Mouse (Mus musculus): Measurements from ENCODE around the gene Nkx2-3. TPM values are rescaled to one million over a fixed set of nuclear protein-coding genes. Genes with fewer than 3 reads are reported as not detected.

The Nkx2-3 gene
- polyA plus RNA-seq, 1 experiment from 2014 or later, result 2.4 TPM

DNA sequence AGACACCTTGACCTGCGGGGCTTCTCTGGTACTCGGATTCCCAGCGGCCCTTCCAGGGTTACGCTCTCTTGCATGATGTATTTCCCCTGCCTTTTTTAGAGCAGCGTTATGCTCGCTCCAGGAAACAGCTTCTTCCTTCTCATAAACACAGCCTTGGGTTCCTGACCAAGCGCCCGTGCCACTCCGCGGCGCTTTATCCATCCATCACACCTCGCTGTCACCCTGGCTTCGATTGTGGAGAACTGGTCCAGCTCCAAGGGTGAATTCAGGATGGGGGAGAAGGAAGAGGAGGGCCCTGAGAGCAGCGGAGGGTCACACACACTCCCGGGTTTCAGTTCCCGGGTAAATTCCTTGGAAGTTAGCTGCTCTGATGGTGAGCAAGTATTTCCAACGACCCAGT, 28.5 kb upstream of the Nkx2-3 start:
- DNase-seq (ENCODE audit: low spot score), result no peak
- no peak overlapping the region for H3K9ac ChIP-seq (ENCODE audit: low read depth, low read length)
- ATAC-seq (ENCODE audit: low read depth), result no peak
- H3K27me3 ChIP-seq (replicated peaks; ENCODE audit: control insufficient read depth, insufficient read depth, low read length), result peaks cover 86% of the 10 kb centered on the region
- H3K36me3 ChIP-seq (ENCODE audit: control insufficient read depth, insufficient read depth, low read length), result no peaks in the 10 kb centered on the region
- H3K27ac ChIP-seq (replicated peaks; ENCODE audit: low read depth, low read length), result no peak overlapping the region
- H3K4me3 ChIP-seq (ENCODE audit: low read depth, low read length), result no peak overlapping the region
- no peak overlapping the region for H3K4me2 ChIP-seq (ENCODE audit: low read depth, low read length)
- 3% methylated on average over 17 of the region's 17 CpGs for WGBS
- no peaks in the 10 kb centered on the region for H3K9me3 ChIP-seq (ENCODE audit: control insufficient read depth, low read length)
- H3K4me1 ChIP-seq (ENCODE audit: control insufficient read depth, insufficient read depth, low read length), result no peaks in the 10 kb centered on the region

DNA sequence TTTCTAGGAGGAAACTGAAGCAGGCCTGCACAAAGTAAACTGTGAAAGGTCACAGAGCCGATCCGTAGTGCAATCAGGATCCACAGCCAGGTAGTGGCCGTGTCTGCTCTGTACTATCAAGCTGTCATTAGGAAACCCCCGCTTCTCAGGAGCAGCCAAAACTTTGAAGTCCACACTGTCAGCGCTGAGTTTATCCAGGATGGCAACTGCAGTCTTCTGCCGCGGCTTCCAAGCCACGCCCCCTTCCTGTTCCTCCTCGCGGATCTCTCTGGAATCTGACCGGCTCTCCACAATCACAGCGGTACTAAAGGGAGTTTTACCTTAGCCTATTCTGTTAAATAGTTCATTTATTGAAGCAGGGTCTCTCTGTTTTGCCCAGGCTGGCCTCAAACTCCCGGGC, 27.3 kb upstream of the Nkx2-3 start:
- Histone ChIP-seq H3K4me1 (ENCODE audit: control insufficient read depth, insufficient read depth, low read length) (no peaks in the 10 kb centered on the region), H3K9ac (ENCODE audit: low read depth, low read length) (no peak overlapping the region), H3K4me2 (ENCODE audit: low read depth, low read length) (peak overlapping the region; percentile 27), H3K36me3 (ENCODE audit: control insufficient read depth, insufficient read depth, low read length) (no peaks in the 10 kb centered on the region), H3K4me3 (ENCODE audit: low read depth, low read length) (peak overlapping the region; percentile 7), H3K27ac (replicated peaks; ENCODE audit: low read depth, low read length) (no peak overlapping the region), H3K27me3 (replicated peaks; ENCODE audit: control insufficient read depth, insufficient read depth, low read length) (peaks cover 89% of the 10 kb centered on the region), H3K9me3 (ENCODE audit: control insufficient read depth, low read length) (no peaks in the 10 kb centered on the region)
- WGBS, result 3% methylated on average over 13 of the region's 13 CpGs
- ATAC-seq (ENCODE audit: low read depth) (no peak), DNase-seq (ENCODE audit: low spot score) (peak; percentile 49)

DNA sequence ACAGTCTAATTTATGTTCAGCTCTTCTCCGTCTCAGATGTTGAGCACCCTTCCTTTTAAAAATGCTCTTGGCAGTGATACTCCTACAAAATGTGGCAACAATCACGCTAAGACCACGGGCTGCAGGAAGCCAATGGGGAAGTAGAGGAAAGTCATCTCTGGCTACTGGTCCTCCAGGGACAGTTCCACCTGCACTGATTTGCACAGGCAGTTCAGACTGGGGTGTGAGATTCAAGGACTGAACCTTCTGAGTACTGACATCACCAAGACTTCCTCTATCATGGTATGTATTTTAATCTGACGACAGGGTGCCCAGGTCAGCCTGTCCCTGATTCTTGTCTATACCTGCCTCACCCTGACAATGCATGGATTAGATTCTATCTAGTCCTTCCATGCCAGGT, 20.1 kb upstream of the Nkx2-3 start:
- Histone ChIP-seq H3K4me3 (ENCODE audit: low read depth, low read length) (no peak overlapping the region), H3K9me3 (ENCODE audit: control insufficient read depth, low read length) (no peaks in the 10 kb centered on the region), H3K27ac (replicated peaks; ENCODE audit: low read depth, low read length) (no peak overlapping the region), H3K9ac (ENCODE audit: low read depth, low read length) (no peak overlapping the region), H3K4me2 (ENCODE audit: low read depth, low read length) (no peak overlapping the region), H3K36me3 (ENCODE audit: control insufficient read depth, insufficient read depth, low read length) (no peaks in the 10 kb centered on the region), H3K4me1 (ENCODE audit: control insufficient read depth, insufficient read depth, low read length) (no peaks in the 10 kb centered on the region), H3K27me3 (replicated peaks; ENCODE audit: control insufficient read depth, insufficient read depth, low read length) (peaks cover 88% of the 10 kb centered on the region)
- no peak for DNase-seq (ENCODE audit: low spot score)
- ATAC-seq (ENCODE audit: low read depth), result no peak
- WGBS, result 63% methylated on average over 4 of the region's 4 CpGs

DNA sequence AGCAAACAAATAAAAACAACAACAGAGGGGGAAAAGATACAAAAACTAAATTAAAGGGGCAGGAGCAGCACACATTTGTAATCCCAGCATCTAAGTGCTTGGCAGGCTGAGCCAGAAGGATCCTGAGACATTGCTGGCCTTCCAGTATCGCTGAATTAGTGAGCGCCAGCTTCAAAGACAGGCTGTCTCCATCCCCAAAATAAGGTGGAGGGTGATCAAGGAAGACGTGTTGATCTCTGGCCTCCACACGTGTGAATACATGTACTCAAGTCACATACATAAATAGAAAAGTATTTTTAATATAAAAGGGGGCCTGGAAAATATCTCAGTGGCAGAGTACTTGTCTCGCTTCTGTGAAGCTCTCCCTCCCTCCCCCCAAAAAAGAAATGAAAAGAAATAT, 15.1 kb upstream of the Nkx2-3 start:
- peaks cover 100% of the 10 kb centered on the region for H3K27me3 ChIP-seq (replicated peaks; ENCODE audit: control insufficient read depth, insufficient read depth, low read length)
- no peak for ATAC-seq (ENCODE audit: low read depth)
- H3K4me3 ChIP-seq (ENCODE audit: low read depth, low read length), result no peak overlapping the region
- no peak overlapping the region for H3K27ac ChIP-seq (replicated peaks; ENCODE audit: low read depth, low read length)
- H3K36me3 ChIP-seq (ENCODE audit: control insufficient read depth, insufficient read depth, low read length), result no peaks in the 10 kb centered on the region
- H3K9ac ChIP-seq (ENCODE audit: low read depth, low read length), result no peak overlapping the region
- no peaks in the 10 kb centered on the region for H3K4me1 ChIP-seq (ENCODE audit: control insufficient read depth, insufficient read depth, low read length)
- no peaks in the 10 kb centered on the region for H3K9me3 ChIP-seq (ENCODE audit: control insufficient read depth, low read length)
- H3K4me2 ChIP-seq (ENCODE audit: low read depth, low read length), result no peak overlapping the region
- DNase-seq (ENCODE audit: low spot score), result no peak
- WGBS, result 10% methylated on average over 5 of the region's 5 CpGs

DNA sequence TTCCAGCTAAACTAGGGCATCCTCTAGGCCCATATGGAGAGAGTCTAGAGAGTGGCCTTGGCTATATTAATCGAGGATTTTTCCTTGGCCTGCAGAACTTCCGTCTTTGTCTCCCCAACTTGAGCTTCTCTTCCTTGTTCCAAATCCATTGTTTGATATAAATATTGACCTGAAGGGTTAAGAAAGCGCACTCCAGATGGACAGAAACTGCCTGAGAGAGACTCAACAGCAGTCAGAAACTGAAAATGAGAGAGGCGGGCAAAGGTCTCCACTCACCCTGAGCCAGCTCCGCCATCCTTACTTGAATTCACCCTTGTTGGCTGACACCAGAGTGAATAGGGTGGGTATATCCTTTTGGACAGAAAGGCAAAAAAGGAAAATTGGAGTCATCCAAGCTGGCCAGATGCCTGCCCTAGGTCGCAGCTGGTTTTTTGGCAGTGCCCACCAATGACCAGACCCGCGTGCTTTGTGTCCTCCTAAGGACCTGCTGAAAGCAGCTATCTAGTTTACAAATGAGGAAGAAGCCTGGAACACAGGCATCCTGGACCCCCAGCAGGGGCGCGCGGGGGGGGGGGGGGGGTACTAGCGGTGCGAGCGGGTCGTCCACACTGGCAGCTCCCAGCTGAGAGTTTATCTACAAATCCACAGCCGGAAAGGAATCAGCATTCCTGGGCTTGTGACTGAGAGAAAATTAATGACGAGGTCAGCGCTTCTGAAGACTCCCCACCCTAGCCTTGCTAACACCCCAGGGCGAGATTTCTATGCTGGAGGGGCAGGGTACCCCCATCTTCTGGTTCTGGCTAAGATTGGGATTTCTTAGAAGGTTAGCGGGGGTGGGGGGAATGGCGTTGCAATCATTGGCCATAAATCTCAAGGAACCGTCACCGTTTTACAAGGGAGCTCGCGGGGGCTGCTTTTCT, 13.1 kb upstream of the Nkx2-3 start:
- no peak overlapping the region for H3K9ac ChIP-seq (ENCODE audit: low read depth, low read length)
- no peak overlapping the region for H3K27ac ChIP-seq (replicated peaks; ENCODE audit: low read depth, low read length)
- H3K9me3 ChIP-seq (ENCODE audit: control insufficient read depth, low read length), result no peaks in the 10 kb centered on the region
- 4% methylated on average over 22 of the region's 25 CpGs for WGBS
- H3K4me2 ChIP-seq (ENCODE audit: low read depth, low read length), result 0 out of 2 replicates have a peak overlapping the region, but pooled peaks have one; percentile 20
- no peaks in the 10 kb centered on the region for H3K4me1 ChIP-seq (ENCODE audit: control insufficient read depth, insufficient read depth, low read length)
- 0 out of 2 replicates have a peak overlapping the region, but pooled peaks have one; percentile 5 for H3K4me3 ChIP-seq (ENCODE audit: low read depth, low read length)
- DNase-seq (ENCODE audit: low spot score) (no peak), ATAC-seq (ENCODE audit: low read depth) (no peak)
- peaks cover 100% of the 10 kb centered on the region for H3K27me3 ChIP-seq (replicated peaks; ENCODE audit: control insufficient read depth, insufficient read depth, low read length)
- no peaks in the 10 kb centered on the region for H3K36me3 ChIP-seq (ENCODE audit: control insufficient read depth, insufficient read depth, low read length)

DNA sequence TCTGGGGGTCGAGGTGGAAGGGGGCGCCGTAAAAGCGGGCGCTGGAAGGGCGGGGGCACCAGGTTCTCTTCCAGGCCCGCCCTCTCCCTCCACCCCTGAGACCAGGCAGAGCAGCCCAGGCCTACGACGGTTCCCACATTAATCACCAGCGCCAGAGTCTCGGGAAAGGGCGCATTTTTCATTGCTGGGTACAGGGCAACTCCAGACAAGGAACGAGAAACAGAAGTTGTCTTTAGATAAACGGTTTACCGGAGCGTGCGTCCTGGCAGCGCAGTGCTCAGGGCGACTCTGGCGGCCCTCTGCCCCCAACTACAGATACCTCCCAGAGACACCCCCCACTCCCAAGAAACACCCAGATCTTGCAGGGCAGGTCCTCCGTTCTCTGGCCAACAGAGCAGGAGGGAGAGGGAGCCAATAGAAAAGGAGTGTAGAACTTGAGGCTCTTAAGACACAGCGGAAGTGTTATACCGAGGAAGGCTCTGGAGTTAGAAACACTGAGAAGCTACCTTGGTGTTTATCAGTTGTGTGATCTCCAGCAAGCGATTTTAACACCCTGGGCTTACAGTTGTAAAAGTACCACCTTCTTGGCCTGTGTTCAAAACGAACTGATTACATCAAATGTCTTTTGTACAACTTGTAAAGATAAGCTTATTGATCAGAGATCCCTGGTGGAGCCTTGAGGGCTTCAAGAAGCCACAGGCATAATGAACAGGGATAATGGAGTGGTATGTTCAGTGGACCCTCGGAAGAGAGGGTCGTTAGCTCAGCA, 12.2 kb upstream of the Nkx2-3 start:
- Histone ChIP-seq H3K4me2 (ENCODE audit: low read depth, low read length) (0 out of 2 replicates have a peak overlapping the region, but pooled peaks have one; percentile 20), H3K9me3 (ENCODE audit: control insufficient read depth, low read length) (no peaks in the 10 kb centered on the region), H3K27ac (replicated peaks; ENCODE audit: low read depth, low read length) (no peak overlapping the region), H3K4me3 (ENCODE audit: low read depth, low read length) (0 out of 2 replicates have a peak overlapping the region, but pooled peaks have one; percentile 5), H3K27me3 (replicated peaks; ENCODE audit: control insufficient read depth, insufficient read depth, low read length) (peaks cover 100% of the 10 kb centered on the region), H3K36me3 (ENCODE audit: control insufficient read depth, insufficient read depth, low read length) (no peaks in the 10 kb centered on the region), H3K9ac (ENCODE audit: low read depth, low read length) (no peak overlapping the region), H3K4me1 (ENCODE audit: control insufficient read depth, insufficient read depth, low read length) (no peaks in the 10 kb centered on the region)
- ATAC-seq (ENCODE audit: low read depth) (no peak), DNase-seq (ENCODE audit: low spot score) (no peak)
- under 1% methylated on average over 27 of the region's 27 CpGs for WGBS

DNA sequence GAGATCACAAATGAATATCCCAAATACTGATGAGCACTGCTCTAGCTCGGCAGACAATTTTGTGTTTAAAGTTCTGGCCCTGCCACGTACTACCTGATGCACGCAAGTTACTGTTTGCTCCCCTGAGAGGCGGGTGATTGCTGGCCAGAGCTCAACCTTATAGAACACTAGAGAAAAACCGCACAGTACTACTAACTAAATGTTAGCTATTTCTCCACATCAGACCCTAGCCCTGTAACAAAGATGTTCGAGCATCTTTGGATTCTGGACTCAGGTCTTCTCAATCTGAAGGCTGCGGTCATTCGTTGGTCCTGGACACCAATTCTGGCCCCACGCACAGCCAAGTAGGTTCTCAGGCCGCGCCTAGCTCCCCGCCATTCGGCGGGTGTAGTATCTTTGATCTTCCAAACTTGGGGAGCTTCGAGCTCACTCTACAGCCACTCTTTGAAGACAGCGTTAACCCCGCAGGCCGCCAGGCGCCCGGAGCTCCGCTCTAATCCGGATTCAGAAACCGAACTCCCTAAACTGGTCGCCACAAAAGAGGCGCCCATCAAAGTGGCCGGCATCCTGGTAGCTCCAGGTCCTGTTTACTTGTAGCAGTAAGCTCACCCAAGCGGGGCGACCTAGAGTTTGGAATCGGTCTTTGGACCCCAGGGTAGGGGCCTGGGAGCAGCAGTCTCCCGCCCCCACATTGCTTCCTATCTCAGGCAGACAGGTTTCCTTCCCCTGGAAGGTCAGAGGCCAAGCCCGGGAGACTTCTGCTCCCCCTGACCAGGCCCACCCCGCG, 11.4 kb upstream of the Nkx2-3 start:
- 3% methylated on average over 32 of the region's 33 CpGs for WGBS
- Histone ChIP-seq H3K36me3 (ENCODE audit: control insufficient read depth, insufficient read depth, low read length) (no peaks in the 10 kb centered on the region), H3K4me2 (ENCODE audit: low read depth, low read length) (no peak overlapping the region), H3K27me3 (replicated peaks; ENCODE audit: control insufficient read depth, insufficient read depth, low read length) (peaks cover 100% of the 10 kb centered on the region), H3K9ac (ENCODE audit: low read depth, low read length) (no peak overlapping the region), H3K4me1 (ENCODE audit: control insufficient read depth, insufficient read depth, low read length) (no peaks in the 10 kb centered on the region), H3K9me3 (ENCODE audit: control insufficient read depth, low read length) (no peaks in the 10 kb centered on the region), H3K4me3 (ENCODE audit: low read depth, low read length) (no peak overlapping the region), H3K27ac (replicated peaks; ENCODE audit: low read depth, low read length) (no peak overlapping the region)
- DNase-seq (ENCODE audit: low spot score) (no peak), ATAC-seq (ENCODE audit: low read depth) (no peak)

DNA sequence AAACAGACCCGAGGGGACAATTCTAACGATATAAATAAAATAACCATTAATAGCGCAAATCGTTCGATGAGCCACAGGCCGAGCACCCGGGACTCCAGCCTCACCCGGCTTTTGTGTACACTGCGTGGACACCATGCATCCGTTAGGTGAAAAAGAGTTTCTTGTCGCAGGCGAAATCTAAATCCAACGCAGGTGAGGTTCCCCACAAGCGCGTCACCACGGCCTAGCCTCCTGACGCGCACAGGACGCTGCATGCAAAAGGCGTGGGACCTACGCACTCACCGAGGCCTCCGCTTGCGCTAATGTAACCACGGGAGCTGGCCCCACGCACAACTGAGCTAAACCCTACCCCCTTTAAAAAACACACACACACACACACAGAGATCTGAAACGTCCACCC, 10.7 kb upstream of the Nkx2-3 start:
- DNase-seq (ENCODE audit: low spot score), result no peak
- no peak overlapping the region for H3K4me3 ChIP-seq (ENCODE audit: low read depth, low read length)
- no peaks in the 10 kb centered on the region for H3K9me3 ChIP-seq (ENCODE audit: control insufficient read depth, low read length)
- no peaks in the 10 kb centered on the region for H3K36me3 ChIP-seq (ENCODE audit: control insufficient read depth, insufficient read depth, low read length)
- H3K4me1 ChIP-seq (ENCODE audit: control insufficient read depth, insufficient read depth, low read length), result no peaks in the 10 kb centered on the region
- no peak overlapping the region for H3K9ac ChIP-seq (ENCODE audit: low read depth, low read length)
- 1% methylated on average over 27 of the region's 27 CpGs for WGBS
- no peak for ATAC-seq (ENCODE audit: low read depth)
- no peak overlapping the region for H3K4me2 ChIP-seq (ENCODE audit: low read depth, low read length)
- no peak overlapping the region for H3K27ac ChIP-seq (replicated peaks; ENCODE audit: low read depth, low read length)
- H3K27me3 ChIP-seq (replicated peaks; ENCODE audit: control insufficient read depth, insufficient read depth, low read length), result peaks cover 100% of the 10 kb centered on the region

Data from embryonic facial prominence, embryonic 14.5 days (tissue).